Mouse (Mus musculus): Measurements from ENCODE around the gene Mief2.

GRCm38 (mm10) chr11:60715833-60716232, 12.4 kb upstream of the Mief2 start:
- no peak for TF ChIP-seq CTCF (IDR thresholded peaks at IDR 0.05; ENCODE audit: low read depth, low read length)
- TF ChIP-seq POLR2A (IDR thresholded peaks at IDR 0.05; ENCODE audit: borderline replicate concordance, low read depth, low read length): no peak
